Mouse (Mus musculus) lung, embryonic 15.5 days (tissue): Measurements from ENCODE around the gene Zfp810. TPM values are rescaled to one million over a fixed set of nuclear protein-coding genes. Genes with fewer than 3 reads are reported as not detected.

Source experiments
- polyA plus RNA-seq: library from polyadenylated mRNA; unstranded; fragments of >200 nt; fragmentation: Nextera tagmentation; extraction: Ambion mirVana; gene quantifications from 2 replicates; pipeline ENCODE4 v1.2.1, GENCODE M21; 2015

Zfp810 gene
- polyA plus RNA-seq, 1 experiment from 2014 or later: 22.0 TPM

Other genes with a start within 250 kb of the Zfp810 start
- not detected in 2 replicates for gene Gm49318, start 236.4 kb downstream of the Zfp810 start, polyA plus RNA-seq
- 13.4 and 15.3 TPM in 2 replicates for gene Zfp653, start 236.3 kb downstream of the Zfp810 start, polyA plus RNA-seq
- 33.2 and 33.9 TPM in 2 replicates for gene Ecsit, start 222.2 kb downstream of the Zfp810 start, polyA plus RNA-seq
- gene Cnn1, start 208.4 kb downstream of the Zfp810 start, polyA plus RNA-seq: 60.9 and 71.5 TPM in 2 replicates
- 196 and 210 TPM in 2 replicates for gene Elof1, start 190.5 kb downstream of the Zfp810 start, polyA plus RNA-seq
- gene Acp5, start 171.9 kb downstream of the Zfp810 start, polyA plus RNA-seq: 6.2 and 6.4 TPM in 2 replicates
- gene Pigyl, start 150.8 kb downstream of the Zfp810 start, polyA plus RNA-seq: 77.3 and 84.7 TPM in 2 replicates
- 0.52 and 0.64 TPM in 2 replicates for gene Zfp872, start 119.6 kb downstream of the Zfp810 start, polyA plus RNA-seq
- 20.1 and 24.7 TPM in 2 replicates for gene Zfp809, start 81.9 kb downstream of the Zfp810 start, polyA plus RNA-seq
- 5.3 and 5.5 TPM in 2 replicates for gene Zfp599, start 47.8 kb downstream of the Zfp810 start, polyA plus RNA-seq
- 56.4 and 57.4 TPM in 2 replicates for gene Anln, start 81.5 kb upstream of the Zfp810 start, polyA plus RNA-seq
- gene 9530077C05Rik, start 103.9 kb upstream of the Zfp810 start, polyA plus RNA-seq: 5.0 and 5.9 TPM in 2 replicates
- not detected in 2 replicates for gene Gm17545, start 146.6 kb upstream of the Zfp810 start, polyA plus RNA-seq
- 68.6 and 68.8 TPM in 2 replicates for gene Rp9, start 162.1 kb upstream of the Zfp810 start, polyA plus RNA-seq
- gene Bbs9, start 168.1 kb upstream of the Zfp810 start, polyA plus RNA-seq: 13.5 and 14.7 TPM in 2 replicates